Mouse (Mus musculus): ENCODE data around the gene Gatm. TPM values are rescaled to one million over a fixed set of nuclear protein-coding genes. Genes with fewer than 3 reads are reported as not detected.

The Gatm gene
- polyA plus RNA-seq, 1 experiment from 2014 or later = 21.8 TPM

GRCm38 (mm10) chr2:122599736-122600135 is 11.4 kb downstream of the Gatm start:
- Histone ChIP-seq H3K36me3 (no peaks in the 10 kb centered on the region), H3K4me2 (replicated peaks) (no peak overlapping the region), H3K9me3 (no peaks in the 10 kb centered on the region), H3K4me1 (replicated peaks) (no peaks in the 10 kb centered on the region), H3K4me3 (replicated peaks) (no peak overlapping the region), H3K27ac (no peak overlapping the region), H3K27me3 (no peaks in the 10 kb centered on the region), H3K9ac (replicated peaks) (no peak overlapping the region)
- 90% methylated on average over 2 of the region's 2 CpGs for WGBS
- no peak for ATAC-seq

- H3K27me3 ChIP-seq = no peaks in the 10 kb centered on the region
- no peak for ATAC-seq
- H3K4me2 ChIP-seq (replicated peaks) = no peak overlapping the region
- no peak overlapping the region for H3K9ac ChIP-seq (replicated peaks)
- H3K9me3 ChIP-seq = no peaks in the 10 kb centered on the region
- H3K27ac ChIP-seq = no peak overlapping the region
- H3K36me3 ChIP-seq = no peaks in the 10 kb centered on the region
- H3K4me1 ChIP-seq (replicated peaks) = no peaks in the 10 kb centered on the region
- H3K4me3 ChIP-seq (replicated peaks) = no peak overlapping the region
- WGBS = 90% methylated on average over 16 of the region's 16 CpGs
Observed at GRCm38 (mm10) chr2:122595461-122595860, 15.6 kb downstream of the Gatm start.

- Histone ChIP-seq H3K4me2 (replicated peaks) (no peak overlapping the region), H3K36me3 (no peaks in the 10 kb centered on the region), H3K9ac (replicated peaks) (no peak overlapping the region), H3K27me3 (no peaks in the 10 kb centered on the region), H3K27ac (no peak overlapping the region), H3K4me3 (replicated peaks) (no peak overlapping the region), H3K4me1 (replicated peaks) (no peaks in the 10 kb centered on the region), H3K9me3 (no peaks in the 10 kb centered on the region)
- 79% methylated on average over 2 of the region's 2 CpGs for WGBS
- ATAC-seq = no peak
Observed at GRCm38 (mm10) chr2:122591213-122591612, 19.9 kb downstream of the Gatm start.

- Histone ChIP-seq H3K27ac (no peak overlapping the region), H3K9ac (replicated peaks) (no peak overlapping the region), H3K27me3 (no peaks in the 10 kb centered on the region), H3K36me3 (no peaks in the 10 kb centered on the region), H3K4me1 (replicated peaks) (no peaks in the 10 kb centered on the region), H3K4me3 (replicated peaks) (no peak overlapping the region), H3K4me2 (replicated peaks) (no peak overlapping the region), H3K9me3 (no peaks in the 10 kb centered on the region)
- ATAC-seq = no peak
- 75% methylated on average over 1 of the region's 1 CpGs for WGBS
Observed at GRCm38 (mm10) chr2:122590351-122590750, 20.8 kb downstream of the Gatm start.

- Histone ChIP-seq H3K27me3 (no peaks in the 10 kb centered on the region), H3K4me2 (replicated peaks) (no peak overlapping the region), H3K9me3 (no peaks in the 10 kb centered on the region), H3K36me3 (no peaks in the 10 kb centered on the region), H3K9ac (replicated peaks) (no peak overlapping the region), H3K27ac (no peak overlapping the region), H3K4me3 (replicated peaks) (no peak overlapping the region), H3K4me1 (replicated peaks) (no peaks in the 10 kb centered on the region)
- no peak for ATAC-seq
- 84% methylated on average over 8 of the region's 8 CpGs for WGBS
Observed at GRCm38 (mm10) chr2:122587861-122588519, 23.1 kb downstream of the Gatm start.

GRCm38 (mm10) chr2:122586258-122586657 is 24.8 kb downstream of the Gatm start:
- Histone ChIP-seq H3K9ac (replicated peaks) (no peak overlapping the region), H3K27me3 (no peaks in the 10 kb centered on the region), H3K9me3 (no peaks in the 10 kb centered on the region), H3K4me1 (replicated peaks) (no peaks in the 10 kb centered on the region), H3K36me3 (no peaks in the 10 kb centered on the region), H3K27ac (no peak overlapping the region), H3K4me3 (replicated peaks) (no peak overlapping the region), H3K4me2 (replicated peaks) (no peak overlapping the region)
- no peak for ATAC-seq
- WGBS = 75% methylated on average over 3 of the region's 3 CpGs

GRCm38 (mm10) chr2:122582324-122582723 is 28.8 kb downstream of the Gatm start:
- H3K36me3 ChIP-seq = no peaks in the 10 kb centered on the region
- WGBS = 96% methylated on average over 3 of the region's 3 CpGs
- H3K9me3 ChIP-seq = no peaks in the 10 kb centered on the region
- H3K4me2 ChIP-seq (replicated peaks) = no peak overlapping the region
- H3K4me1 ChIP-seq (replicated peaks) = no peaks in the 10 kb centered on the region
- no peak for ATAC-seq
- no peak overlapping the region for H3K27ac ChIP-seq
- H3K9ac ChIP-seq (replicated peaks) = no peak overlapping the region
- H3K27me3 ChIP-seq = no peaks in the 10 kb centered on the region
- H3K4me3 ChIP-seq (replicated peaks) = no peak overlapping the region

- H3K27ac ChIP-seq = no peak overlapping the region
- ATAC-seq = no peak
- H3K9ac ChIP-seq (replicated peaks) = no peak overlapping the region
- no peaks in the 10 kb centered on the region for H3K27me3 ChIP-seq
- no peaks in the 10 kb centered on the region for H3K9me3 ChIP-seq
- no peaks in the 10 kb centered on the region for H3K36me3 ChIP-seq
- 76% methylated on average over 3 of the region's 3 CpGs for WGBS
- no peaks in the 10 kb centered on the region for H3K4me1 ChIP-seq (replicated peaks)
- H3K4me3 ChIP-seq (replicated peaks) = no peak overlapping the region
- H3K4me2 ChIP-seq (replicated peaks) = no peak overlapping the region
Observed at GRCm38 (mm10) chr2:122581361-122582017, 29.6 kb downstream of the Gatm start.

- no peak overlapping the region for H3K4me3 ChIP-seq (replicated peaks)
- H3K27me3 ChIP-seq = no peaks in the 10 kb centered on the region
- no peaks in the 10 kb centered on the region for H3K9me3 ChIP-seq
- no peak overlapping the region for H3K9ac ChIP-seq (replicated peaks)
- no peaks in the 10 kb centered on the region for H3K4me1 ChIP-seq (replicated peaks)
- H3K36me3 ChIP-seq = no peaks in the 10 kb centered on the region
- ATAC-seq = no peak
- 83% methylated on average over 10 of the region's 10 CpGs for WGBS
- H3K4me2 ChIP-seq (replicated peaks) = no peak overlapping the region
- no peak overlapping the region for H3K27ac ChIP-seq
Observed at GRCm38 (mm10) chr2:122580426-122580825, 30.7 kb downstream of the Gatm start.

GRCm38 (mm10) chr2:122577316-122577715 is 33.8 kb downstream of the Gatm start:
- H3K36me3 ChIP-seq = no peaks in the 10 kb centered on the region
- no peak overlapping the region for H3K4me2 ChIP-seq (replicated peaks)
- no peak overlapping the region for H3K27ac ChIP-seq
- H3K4me3 ChIP-seq (replicated peaks) = no peak overlapping the region
- no peaks in the 10 kb centered on the region for H3K4me1 ChIP-seq (replicated peaks)
- no peaks in the 10 kb centered on the region for H3K9me3 ChIP-seq
- 93% methylated on average over 1 of the region's 1 CpGs for WGBS
- no peak for ATAC-seq
- no peak overlapping the region for H3K9ac ChIP-seq (replicated peaks)
- no peaks in the 10 kb centered on the region for H3K27me3 ChIP-seq

GRCm38 (mm10) chr2:122576295-122576694 is 34.8 kb downstream of the Gatm start:
- Histone ChIP-seq H3K9me3 (no peaks in the 10 kb centered on the region), H3K9ac (replicated peaks) (no peak overlapping the region), H3K4me3 (replicated peaks) (no peak overlapping the region), H3K27me3 (no peaks in the 10 kb centered on the region), H3K4me1 (replicated peaks) (no peaks in the 10 kb centered on the region), H3K36me3 (no peaks in the 10 kb centered on the region), H3K27ac (no peak overlapping the region), H3K4me2 (replicated peaks) (no peak overlapping the region)
- ATAC-seq = no peak
- 57% methylated on average over 5 of the region's 5 CpGs for WGBS

GRCm38 (mm10) chr2:122575470-122575869 is 35.6 kb downstream of the Gatm start:
- Histone ChIP-seq H3K9me3 (no peaks in the 10 kb centered on the region), H3K9ac (replicated peaks) (no peak overlapping the region), H3K4me1 (replicated peaks) (no peaks in the 10 kb centered on the region), H3K4me3 (replicated peaks) (no peak overlapping the region), H3K36me3 (no peaks in the 10 kb centered on the region), H3K4me2 (replicated peaks) (no peak overlapping the region), H3K27me3 (no peaks in the 10 kb centered on the region), H3K27ac (no peak overlapping the region)
- no peak for ATAC-seq
- WGBS = 85% methylated on average over 11 of the region's 11 CpGs

GRCm38 (mm10) chr2:122572438-122572837 is 38.7 kb downstream of the Gatm start:
- H3K9me3 ChIP-seq = no peaks in the 10 kb centered on the region
- H3K4me1 ChIP-seq (replicated peaks) = no peaks in the 10 kb centered on the region
- H3K4me3 ChIP-seq (replicated peaks) = no peak overlapping the region
- no peaks in the 10 kb centered on the region for H3K36me3 ChIP-seq
- WGBS = 81% methylated on average over 1 of the region's 1 CpGs
- H3K27ac ChIP-seq = no peak overlapping the region
- no peak overlapping the region for H3K9ac ChIP-seq (replicated peaks)
- no peak overlapping the region for H3K4me2 ChIP-seq (replicated peaks)
- H3K27me3 ChIP-seq = no peaks in the 10 kb centered on the region
- ATAC-seq = no peak
